Mouse (Mus musculus) hindbrain, embryonic 16.5 days (tissue): Measurements from ENCODE around the gene Dlg4. TPM values are rescaled to one million over a fixed set of nuclear protein-coding genes. Genes with fewer than 3 reads are reported as not detected.
A peak's percentile ranks its signal among the peaks of the same experiment; 100 is the strongest.

Experiments
- ATAC-seq: fragments of 200-750 bp; cut with Nextera tagmentation; 2 replicates; pipeline ENCODE4 v1.8.0; 2017; ENCODE audit warnings: moderate TSS enrichment, moderate library complexity
- H3K27ac ChIP-seq: fragments of 300-500 bp; sonication (generic); 2 replicates; pipeline ENCODE4 v1.5.1; 2014; ENCODE audit warnings: low read depth, mild to moderate bottlenecking, control low read depth, low read length, moderate library complexity
- H3K27me3 ChIP-seq: fragments of 300-500 bp; sonication (generic); replicated peaks from 2 replicates; pipeline ENCODE4 v1.6.1; 2014; ENCODE audit warnings: low read length; ENCODE audit not compliant: control insufficient read depth, insufficient read depth
- H3K36me3 ChIP-seq: fragments of 300-500 bp; sonication (generic); 2 replicates; pipeline ENCODE4 v1.6.1; 2014; ENCODE audit warnings: mild to moderate bottlenecking, low read length, moderate library complexity, mixed read lengths; ENCODE audit not compliant: control insufficient read depth, insufficient read depth
- H3K4me1 ChIP-seq: fragments of 300-500 bp; sonication (generic); 2 replicates; pipeline ENCODE4 v1.6.1; 2014; ENCODE audit warnings: low read depth, low read length; ENCODE audit not compliant: control insufficient read depth, insufficient read depth
- H3K4me2 ChIP-seq: fragments of 300-500 bp; sonication (generic); 2 replicates; pipeline ENCODE4 v1.6.1; 2014; ENCODE audit warnings: mild to moderate bottlenecking, low read length, control low read depth, moderate library complexity
- H3K4me3 ChIP-seq: fragments of 300-500 bp; sonication (generic); 2 replicates; pipeline ENCODE4 v1.5.1; 2014; ENCODE audit warnings: mild to moderate bottlenecking, low read length, control low read depth, moderate library complexity
- H3K9ac ChIP-seq: fragments of 300-500 bp; sonication (generic); 2 replicates; pipeline ENCODE4 v1.6.1; 2014; ENCODE audit warnings: low read depth, mild to moderate bottlenecking, control low read depth, low read length, moderate library complexity
- H3K9me3 ChIP-seq: fragments of 300-500 bp; sonication (generic); 2 replicates; pipeline ENCODE4 v1.6.1; 2014; ENCODE audit warnings: mild to moderate bottlenecking, low read length, moderate library complexity; ENCODE audit not compliant: control insufficient read depth
- WGBS: fragments of 180-500 bp; shearing (Covaris S2); extraction: QIAGEN DNeasy Blood & Tissue Kit; methylation state at CpG from one replicate; pipeline ENCODE4 v1.1.7; 2014; 5-methylcytosine and 5-hydroxymethylcytosine counted together
- polyA plus RNA-seq: library from polyadenylated mRNA; unstranded; fragments of >200 nt; fragmentation: Nextera tagmentation; extraction: Ambion mirVana; gene quantifications from 2 replicates; pipeline ENCODE4 v1.2.1, GENCODE M21; 2015

Gene Dlg4
- polyA plus RNA-seq: 23.1 and 23.4 TPM in 2 replicates

GRCm38 (mm10) chr11:70016669-70017068 is at the start of gene Dlg4:
Gene Dlg4 (plus strand): TSS chr11:70016942.
- Histone ChIP-seq H3K4me3 (peak within 1 kb of the TSS; percentile 77), H3K4me1 (peaks cover 35% of the 10 kb centered on the region), H3K36me3 (peaks cover 15% of the 10 kb centered on the region), H3K4me2 (peak within 1 kb of the TSS; percentile 88), H3K27me3 (no peaks in the 10 kb centered on the region), H3K27ac (peak within 1 kb of the TSS; percentile 96), H3K9ac (peak within 1 kb of the TSS; percentile 92), H3K9me3 (no peaks in the 10 kb centered on the region)
- WGBS: 79% methylated on average over 3 of the region's 3 CpGs
- no peak for ATAC-seq

GRCm38 (mm10) chr11:69968793-69969192 is 47.9 kb upstream of the Dlg4 start:
- no peak overlapping the region for H3K4me3 ChIP-seq
- 89% methylated on average over 4 of the region's 4 CpGs for WGBS
- peaks cover 8% of the 10 kb centered on the region for H3K4me1 ChIP-seq
- H3K27ac ChIP-seq: no peak overlapping the region
- peaks cover 36% of the 10 kb centered on the region for H3K27me3 ChIP-seq
- no peaks in the 10 kb centered on the region for H3K9me3 ChIP-seq
- H3K9ac ChIP-seq: no peak overlapping the region
- H3K4me2 ChIP-seq: no peak overlapping the region
- peaks cover 20% of the 10 kb centered on the region for H3K36me3 ChIP-seq
- ATAC-seq: no peak

- 89% methylated on average over 6 of the region's 6 CpGs for WGBS
- Histone ChIP-seq H3K4me1 (peaks cover 7% of the 10 kb centered on the region), H3K4me2 (no peak overlapping the region), H3K4me3 (no peak overlapping the region), H3K36me3 (peaks cover 25% of the 10 kb centered on the region), H3K9me3 (no peaks in the 10 kb centered on the region), H3K27me3 (peaks cover 22% of the 10 kb centered on the region), H3K27ac (no peak overlapping the region), H3K9ac (no peak overlapping the region)
- no peak for ATAC-seq
Observed at GRCm38 (mm10) chr11:69970222-69970621, 46.5 kb upstream of the Dlg4 start.

GRCm38 (mm10) chr11:69970775-69971174 is 46.0 kb upstream of the Dlg4 start:
- H3K4me3 ChIP-seq: no peak overlapping the region
- no peak for ATAC-seq
- H3K4me2 ChIP-seq: no peak overlapping the region
- H3K9ac ChIP-seq: no peak overlapping the region
- peaks cover 19% of the 10 kb centered on the region for H3K27me3 ChIP-seq
- 87% methylated on average over 3 of the region's 3 CpGs for WGBS
- no peaks in the 10 kb centered on the region for H3K9me3 ChIP-seq
- peaks cover 4% of the 10 kb centered on the region for H3K4me1 ChIP-seq
- peaks cover 25% of the 10 kb centered on the region for H3K36me3 ChIP-seq
- no peak overlapping the region for H3K27ac ChIP-seq

- Histone ChIP-seq H3K27ac (no peak overlapping the region), H3K27me3 (no peaks in the 10 kb centered on the region), H3K36me3 (peaks cover 21% of the 10 kb centered on the region), H3K9me3 (no peaks in the 10 kb centered on the region), H3K4me2 (no peak overlapping the region), H3K9ac (no peak overlapping the region), H3K4me1 (peaks cover 10% of the 10 kb centered on the region), H3K4me3 (no peak overlapping the region)
- ATAC-seq: no peak
- 92% methylated on average over 2 of the region's 2 CpGs for WGBS
Observed at GRCm38 (mm10) chr11:69974907-69975306, 41.8 kb upstream of the Dlg4 start.

- peaks cover 10% of the 10 kb centered on the region for H3K4me1 ChIP-seq
- 89% methylated on average over 4 of the region's 4 CpGs for WGBS
- no peaks in the 10 kb centered on the region for H3K9me3 ChIP-seq
- peaks cover 14% of the 10 kb centered on the region for H3K36me3 ChIP-seq
- H3K4me2 ChIP-seq: no peak overlapping the region
- ATAC-seq: no peak
- H3K27ac ChIP-seq: no peak overlapping the region
- H3K27me3 ChIP-seq: no peaks in the 10 kb centered on the region
- H3K4me3 ChIP-seq: no peak overlapping the region
- H3K9ac ChIP-seq: no peak overlapping the region
Observed at GRCm38 (mm10) chr11:69976271-69976670, 40.5 kb upstream of the Dlg4 start.

GRCm38 (mm10) chr11:69979827-69980195 is 36.9 kb upstream of the Dlg4 start:
- peaks cover 14% of the 10 kb centered on the region for H3K36me3 ChIP-seq
- H3K9ac ChIP-seq: peak overlapping the region; percentile 82
- H3K4me3 ChIP-seq: peak overlapping the region; percentile 90
- no peaks in the 10 kb centered on the region for H3K9me3 ChIP-seq
- peak overlapping the region; percentile 99 for H3K27ac ChIP-seq
- peaks cover 30% of the 10 kb centered on the region for H3K4me1 ChIP-seq
- H3K27me3 ChIP-seq: no peaks in the 10 kb centered on the region
- 2% methylated on average over 16 of the region's 16 CpGs for WGBS
- H3K4me2 ChIP-seq: peak overlapping the region; percentile 91
- ATAC-seq: peak; percentile 1; the same call in 1 of the 2 replicates

- WGBS: under 1% methylated on average over 44 of the region's 60 CpGs
- Histone ChIP-seq H3K36me3 (peaks cover 16% of the 10 kb centered on the region), H3K9ac (peak overlapping the region; percentile 96), H3K4me1 (peaks cover 30% of the 10 kb centered on the region), H3K4me3 (peak overlapping the region; percentile 90), H3K9me3 (no peaks in the 10 kb centered on the region), H3K27ac (peak overlapping the region; percentile 99), H3K4me2 (peak overlapping the region; percentile 91), H3K27me3 (no peaks in the 10 kb centered on the region)
- ATAC-seq: peak; percentile 94
Observed at GRCm38 (mm10) chr11:69980196-69981140, 36.3 kb upstream of the Dlg4 start.

- Histone ChIP-seq H3K4me2 (peak within 1 kb of the TSS; percentile 91), H3K27me3 (no peaks in the 10 kb centered on the region), H3K27ac (peak within 1 kb of the TSS; percentile 99), H3K9ac (peak within 1 kb of the TSS; percentile 96), H3K4me1 (peaks cover 30% of the 10 kb centered on the region), H3K4me3 (peak within 1 kb of the TSS; percentile 90), H3K9me3 (no peaks in the 10 kb centered on the region), H3K36me3 (peaks cover 17% of the 10 kb centered on the region)
- WGBS: 0% methylated on average over 31 of the region's 43 CpGs
- peak; percentile 36; the same call in 1 of the 2 replicates for ATAC-seq
Observed at GRCm38 (mm10) chr11:69981141-69981762, 35.5 kb upstream of the Dlg4 start, which contains the start of gene Ctdnep1. Gene Ctdnep1 (plus strand): TSS chr11:69981156.
